Mouse (Mus musculus): ENCODE measurements at regions not wholly inside any gene's neighbourhood (a gene's known extent, or its start where the extent isn't known, plus 50 kb on each side); places are given as distances from the start of the nearest gene placed in this dataset.

GRCm38 (mm10) chr3:99447361-99447760, 207.2 kb downstream of the Tbx15 start:
- WGBS = 26% methylated on average over 2 of the region's 2 CpGs
- no peak overlapping the region for H3K4me3 ChIP-seq
- H3K4me2 ChIP-seq = no peak overlapping the region
- no peaks in the 10 kb centered on the region for H3K9me3 ChIP-seq
- no peaks in the 10 kb centered on the region for H3K4me1 ChIP-seq (replicated peaks)
- H3K36me3 ChIP-seq = no peaks in the 10 kb centered on the region
- H3K27me3 ChIP-seq = no peaks in the 10 kb centered on the region
- ATAC-seq (ENCODE audit: low read depth) = no peak
- H3K27ac ChIP-seq (replicated peaks) = no peak overlapping the region
- no peak overlapping the region for H3K9ac ChIP-seq

- Histone ChIP-seq H3K9ac (no peak overlapping the region), H3K4me1 (replicated peaks) (no peaks in the 10 kb centered on the region), H3K27me3 (no peaks in the 10 kb centered on the region), H3K4me2 (no peak overlapping the region), H3K4me3 (no peak overlapping the region), H3K27ac (replicated peaks) (no peak overlapping the region), H3K36me3 (no peaks in the 10 kb centered on the region), H3K9me3 (no peaks in the 10 kb centered on the region)
- ATAC-seq (ENCODE audit: low read depth) = no peak
- WGBS = 38% methylated on average over 2 of the region's 2 CpGs
These were observed 207.6 kb downstream of the Tbx15 start for GRCm38 (mm10) chr3:99447813-99448212.

- H3K36me3 ChIP-seq = no peaks in the 10 kb centered on the region
- H3K27me3 ChIP-seq = no peaks in the 10 kb centered on the region
- WGBS = 79% methylated on average over 12 of the region's 12 CpGs
- no peaks in the 10 kb centered on the region for H3K4me1 ChIP-seq (replicated peaks)
- no peak overlapping the region for H3K4me2 ChIP-seq
- no peak overlapping the region for H3K9ac ChIP-seq
- H3K4me3 ChIP-seq = no peak overlapping the region
- no peak overlapping the region for H3K27ac ChIP-seq (replicated peaks)
- no peak for ATAC-seq (ENCODE audit: low read depth)
- no peaks in the 10 kb centered on the region for H3K9me3 ChIP-seq
These were observed 219.1 kb downstream of the Tbx15 start for GRCm38 (mm10) chr3:99459036-99459863.

- Histone ChIP-seq H3K9ac (no peak overlapping the region), H3K9me3 (no peaks in the 10 kb centered on the region), H3K36me3 (no peaks in the 10 kb centered on the region), H3K27ac (replicated peaks) (no peak overlapping the region), H3K4me3 (no peak overlapping the region), H3K4me2 (no peak overlapping the region), H3K4me1 (replicated peaks) (no peaks in the 10 kb centered on the region), H3K27me3 (no peaks in the 10 kb centered on the region)
- no peak for ATAC-seq (ENCODE audit: low read depth)
- WGBS = 84% methylated on average over 14 of the region's 14 CpGs
These were observed 259.8 kb downstream of the Tbx15 start for GRCm38 (mm10) chr3:99499980-99500379.

GRCm38 (mm10) chr3:99504772-99505171, 264.6 kb downstream of the Tbx15 start:
- Histone ChIP-seq H3K36me3 (no peaks in the 10 kb centered on the region), H3K9ac (no peak overlapping the region), H3K4me2 (no peak overlapping the region), H3K9me3 (no peaks in the 10 kb centered on the region), H3K4me3 (no peak overlapping the region), H3K4me1 (replicated peaks) (no peaks in the 10 kb centered on the region), H3K27ac (replicated peaks) (no peak overlapping the region), H3K27me3 (no peaks in the 10 kb centered on the region)
- ATAC-seq (ENCODE audit: low read depth) = no peak
- WGBS = 64% methylated on average over 2 of the region's 2 CpGs

GRCm38 (mm10) chr3:99512250-99512649, 272.1 kb downstream of the Tbx15 start:
- H3K36me3 ChIP-seq = no peaks in the 10 kb centered on the region
- H3K27me3 ChIP-seq = no peaks in the 10 kb centered on the region
- H3K9ac ChIP-seq = no peak overlapping the region
- no peak overlapping the region for H3K27ac ChIP-seq (replicated peaks)
- H3K4me3 ChIP-seq = no peak overlapping the region
- no peak overlapping the region for H3K4me2 ChIP-seq
- no peaks in the 10 kb centered on the region for H3K4me1 ChIP-seq (replicated peaks)
- no peak for ATAC-seq (ENCODE audit: low read depth)
- WGBS = 83% methylated on average over 1 of the region's 1 CpGs
- H3K9me3 ChIP-seq = no peaks in the 10 kb centered on the region

GRCm38 (mm10) chr3:99512933-99513332, 272.8 kb downstream of the Tbx15 start:
- Histone ChIP-seq H3K9me3 (no peaks in the 10 kb centered on the region), H3K9ac (no peak overlapping the region), H3K36me3 (no peaks in the 10 kb centered on the region), H3K4me2 (no peak overlapping the region), H3K4me1 (replicated peaks) (no peaks in the 10 kb centered on the region), H3K27ac (replicated peaks) (no peak overlapping the region), H3K4me3 (no peak overlapping the region), H3K27me3 (no peaks in the 10 kb centered on the region)
- ATAC-seq (ENCODE audit: low read depth) = no peak
- WGBS = 72% methylated on average over 2 of the region's 2 CpGs

- Histone ChIP-seq H3K4me2 (no peak overlapping the region), H3K27me3 (no peaks in the 10 kb centered on the region), H3K36me3 (no peaks in the 10 kb centered on the region), H3K4me3 (no peak overlapping the region), H3K9ac (no peak overlapping the region), H3K4me1 (replicated peaks) (no peaks in the 10 kb centered on the region), H3K9me3 (no peaks in the 10 kb centered on the region), H3K27ac (replicated peaks) (no peak overlapping the region)
- no peak for ATAC-seq (ENCODE audit: low read depth)
- 96% methylated on average over 8 of the region's 8 CpGs for WGBS
These were observed 275.6 kb downstream of the Tbx15 start for GRCm38 (mm10) chr3:99515751-99516150.

- no peaks in the 10 kb centered on the region for H3K27me3 ChIP-seq
- H3K9me3 ChIP-seq = no peaks in the 10 kb centered on the region
- no peak overlapping the region for H3K4me2 ChIP-seq
- 75% methylated on average over 1 of the region's 1 CpGs for WGBS
- no peak overlapping the region for H3K4me3 ChIP-seq
- no peak overlapping the region for H3K9ac ChIP-seq
- H3K36me3 ChIP-seq = no peaks in the 10 kb centered on the region
- no peaks in the 10 kb centered on the region for H3K4me1 ChIP-seq (replicated peaks)
- no peak for ATAC-seq (ENCODE audit: low read depth)
- no peak overlapping the region for H3K27ac ChIP-seq (replicated peaks)
These were observed 320.7 kb downstream of the Tbx15 start for GRCm38 (mm10) chr3:99560917-99561316.

- H3K4me3 ChIP-seq = no peak overlapping the region
- no peak overlapping the region for H3K9ac ChIP-seq
- no peaks in the 10 kb centered on the region for H3K4me1 ChIP-seq (replicated peaks)
- no peaks in the 10 kb centered on the region for H3K36me3 ChIP-seq
- ATAC-seq (ENCODE audit: low read depth) = no peak
- WGBS = 76% methylated on average over 6 of the region's 6 CpGs
- H3K27ac ChIP-seq (replicated peaks) = no peak overlapping the region
- H3K27me3 ChIP-seq = no peaks in the 10 kb centered on the region
- no peak overlapping the region for H3K4me2 ChIP-seq
- H3K9me3 ChIP-seq = no peaks in the 10 kb centered on the region
These were observed 311.8 kb upstream of the Spag17 start for GRCm38 (mm10) chr3:99573335-99573976.

GRCm38 (mm10) chr3:99573977-99574373, 311.2 kb upstream of the Spag17 start:
- Histone ChIP-seq H3K9ac (no peak overlapping the region), H3K4me2 (no peak overlapping the region), H3K4me1 (replicated peaks) (no peaks in the 10 kb centered on the region), H3K27me3 (no peaks in the 10 kb centered on the region), H3K36me3 (no peaks in the 10 kb centered on the region), H3K27ac (replicated peaks) (no peak overlapping the region), H3K4me3 (no peak overlapping the region), H3K9me3 (no peaks in the 10 kb centered on the region)
- WGBS = 84% methylated on average over 3 of the region's 3 CpGs
- ATAC-seq (ENCODE audit: low read depth) = no peak

- H3K36me3 ChIP-seq = no peaks in the 10 kb centered on the region
- ATAC-seq (ENCODE audit: low read depth) = no peak
- no peaks in the 10 kb centered on the region for H3K27me3 ChIP-seq
- H3K27ac ChIP-seq (replicated peaks) = no peak overlapping the region
- no peak overlapping the region for H3K4me3 ChIP-seq
- no peak overlapping the region for H3K9ac ChIP-seq
- no peaks in the 10 kb centered on the region for H3K4me1 ChIP-seq (replicated peaks)
- WGBS = 49% methylated on average over 3 of the region's 3 CpGs
- H3K9me3 ChIP-seq = no peaks in the 10 kb centered on the region
- no peak overlapping the region for H3K4me2 ChIP-seq
These were observed 282.5 kb upstream of the Spag17 start for GRCm38 (mm10) chr3:99602679-99603078.

- Histone ChIP-seq H3K9ac (no peak overlapping the region), H3K27me3 (no peaks in the 10 kb centered on the region), H3K4me1 (replicated peaks) (no peaks in the 10 kb centered on the region), H3K9me3 (no peaks in the 10 kb centered on the region), H3K4me2 (no peak overlapping the region), H3K27ac (replicated peaks) (no peak overlapping the region), H3K4me3 (no peak overlapping the region), H3K36me3 (no peaks in the 10 kb centered on the region)
- no peak for ATAC-seq (ENCODE audit: low read depth)
- WGBS = 85% methylated on average over 4 of the region's 4 CpGs
These were observed 252.9 kb upstream of the Spag17 start for GRCm38 (mm10) chr3:99632309-99632708.

All from neural tube, embryonic 13.5 days (tissue).